Mouse (Mus musculus): Measurements from ENCODE around the gene Cnp. TPM values are rescaled to one million over a fixed set of nuclear protein-coding genes. Genes with fewer than 3 reads are reported as not detected.

The Cnp gene
- polyA plus RNA-seq, 1 experiment from 2014 or later: 22.0 TPM

DNA sequence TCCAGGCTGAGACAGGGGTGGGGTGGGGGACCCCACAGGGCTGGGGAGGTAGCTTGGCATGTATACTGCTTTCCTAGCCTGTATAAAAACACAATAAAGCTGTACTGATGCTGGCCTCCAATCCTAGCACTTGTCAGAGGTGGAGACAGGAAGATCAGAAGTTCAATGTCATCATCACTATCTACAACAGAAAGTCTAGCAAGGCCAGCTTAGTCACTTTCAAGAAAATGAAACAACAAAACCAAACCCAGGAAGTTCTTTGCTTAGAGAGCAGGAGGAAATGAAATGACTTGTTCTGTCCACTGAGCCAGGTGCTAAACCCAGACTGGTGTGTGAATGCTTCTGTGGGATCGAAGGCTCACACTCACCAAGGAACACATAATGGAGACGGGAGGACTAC, 13.8 kb downstream of the Cnp start:
- WGBS: 97% methylated on average over 2 of the region's 2 CpGs
- no peak overlapping the region for H3K4me2 ChIP-seq (ENCODE audit: low read length)
- ATAC-seq (no peak), DNase-seq (ENCODE audit: low spot score) (no peak)
- no peak overlapping the region for H3K27ac ChIP-seq (ENCODE audit: low read depth, low read length)
- H3K27me3 ChIP-seq (replicated peaks; ENCODE audit: control insufficient read depth, insufficient read depth, low read length): no peaks in the 10 kb centered on the region
- H3K4me3 ChIP-seq (ENCODE audit: low read depth, low read length): no peak overlapping the region
- peaks cover 98% of the 10 kb centered on the region for H3K36me3 ChIP-seq (ENCODE audit: control insufficient read depth, insufficient read depth, low read length)
- no peaks in the 10 kb centered on the region for H3K4me1 ChIP-seq (ENCODE audit: control insufficient read depth, insufficient read depth, low read length)
- H3K9me3 ChIP-seq (replicated peaks; ENCODE audit: control insufficient read depth, low read length): no peaks in the 10 kb centered on the region
- no peak overlapping the region for H3K9ac ChIP-seq (ENCODE audit: low read length)

DNA sequence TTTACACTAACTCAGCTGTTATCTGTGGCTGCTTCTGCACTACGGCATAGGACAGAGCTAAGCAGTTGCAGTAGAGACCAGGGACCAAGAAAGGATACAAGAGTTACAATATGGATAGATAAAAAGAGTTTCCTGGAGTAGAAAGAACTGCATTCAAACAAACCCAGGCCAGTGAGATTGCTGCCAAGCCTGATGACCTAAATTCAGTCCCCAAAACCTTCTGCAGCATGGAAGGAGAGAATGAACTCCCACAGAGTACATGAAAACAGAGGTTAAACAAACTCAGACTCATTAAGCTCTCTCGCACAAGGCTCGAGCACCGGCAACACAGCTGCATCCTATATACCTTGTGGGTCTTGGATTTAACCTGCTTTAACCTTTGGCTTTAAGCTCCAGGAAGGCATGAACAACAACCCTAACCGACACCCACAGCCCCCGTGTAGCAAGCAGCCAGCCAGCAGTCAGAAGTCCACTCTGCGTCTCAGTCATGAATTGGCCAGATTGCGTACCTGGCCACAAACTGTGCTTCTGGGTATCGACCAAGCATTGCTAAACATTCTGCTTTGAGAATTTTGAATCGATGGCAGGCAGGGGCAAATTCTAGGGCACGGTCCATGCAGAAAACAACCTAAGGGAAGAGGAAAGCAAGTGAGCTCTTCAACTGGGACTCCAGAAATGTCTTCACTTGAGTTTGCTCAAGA, 17.8 kb downstream of the Cnp start:
- Histone ChIP-seq H3K9me3 (replicated peaks; ENCODE audit: control insufficient read depth, low read length) (no peaks in the 10 kb centered on the region), H3K9ac (ENCODE audit: low read length) (no peak overlapping the region), H3K36me3 (ENCODE audit: control insufficient read depth, insufficient read depth, low read length) (peaks cover 97% of the 10 kb centered on the region), H3K4me3 (ENCODE audit: low read depth, low read length) (no peak overlapping the region), H3K4me1 (ENCODE audit: control insufficient read depth, insufficient read depth, low read length) (no peaks in the 10 kb centered on the region), H3K4me2 (ENCODE audit: low read length) (no peak overlapping the region), H3K27me3 (replicated peaks; ENCODE audit: control insufficient read depth, insufficient read depth, low read length) (no peaks in the 10 kb centered on the region), H3K27ac (ENCODE audit: low read depth, low read length) (no peak overlapping the region)
- 93% methylated on average over 11 of the region's 11 CpGs for WGBS
- DNase-seq (ENCODE audit: low spot score) (no peak), ATAC-seq (no peak)

DNA sequence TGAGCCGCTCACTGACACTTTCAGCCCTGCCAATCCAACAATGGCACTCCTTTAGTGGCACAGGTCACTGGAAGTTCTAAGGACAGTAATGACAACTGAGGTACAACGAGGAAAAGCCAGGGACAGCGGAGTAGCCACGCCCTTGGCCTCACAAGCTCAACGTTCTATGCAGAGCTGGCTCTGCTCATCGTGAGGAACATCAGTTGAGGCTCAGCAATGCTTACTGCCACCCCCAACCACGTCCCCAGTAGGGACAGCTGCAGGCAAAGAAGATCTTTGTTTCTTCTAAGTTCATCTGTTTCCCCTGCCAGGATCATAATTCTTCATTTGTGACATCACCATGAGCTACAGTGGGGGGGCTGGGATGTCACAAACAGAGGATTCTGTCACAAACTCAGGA, 19.9 kb downstream of the Cnp start:
- H3K9ac ChIP-seq (ENCODE audit: low read length): no peak overlapping the region
- no peak for ATAC-seq
- H3K27ac ChIP-seq (ENCODE audit: low read depth, low read length): no peak overlapping the region
- no peaks in the 10 kb centered on the region for H3K4me1 ChIP-seq (ENCODE audit: control insufficient read depth, insufficient read depth, low read length)
- H3K4me2 ChIP-seq (ENCODE audit: low read length): no peak overlapping the region
- no peaks in the 10 kb centered on the region for H3K27me3 ChIP-seq (replicated peaks; ENCODE audit: control insufficient read depth, insufficient read depth, low read length)
- peaks cover 99% of the 10 kb centered on the region for H3K36me3 ChIP-seq (ENCODE audit: control insufficient read depth, insufficient read depth, low read length)
- 90% methylated on average over 7 of the region's 7 CpGs for WGBS
- H3K4me3 ChIP-seq (ENCODE audit: low read depth, low read length): no peak overlapping the region
- no peak for DNase-seq (ENCODE audit: low spot score)
- H3K9me3 ChIP-seq (replicated peaks; ENCODE audit: control insufficient read depth, low read length): no peaks in the 10 kb centered on the region

DNA sequence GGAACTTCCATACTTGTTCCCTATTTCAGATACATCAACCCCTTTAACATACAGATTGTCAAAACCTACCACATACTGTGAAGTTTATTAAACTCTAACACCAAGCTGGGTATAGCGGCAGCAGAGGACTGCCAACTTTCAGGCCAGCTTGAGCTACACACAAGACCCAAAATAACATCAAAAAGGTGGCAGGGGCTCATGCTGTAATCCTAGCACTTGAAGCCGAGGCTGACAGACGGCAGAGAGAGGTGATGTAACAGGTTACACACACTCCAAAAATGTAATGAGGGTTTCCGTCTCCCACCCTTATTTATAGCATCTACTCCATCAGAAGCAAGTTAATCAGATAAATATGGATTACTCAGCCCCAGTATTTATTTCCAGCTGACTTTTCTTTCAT, 20.8 kb downstream of the Cnp start:
- H3K27me3 ChIP-seq (replicated peaks; ENCODE audit: control insufficient read depth, insufficient read depth, low read length): no peaks in the 10 kb centered on the region
- ATAC-seq (no peak), DNase-seq (ENCODE audit: low spot score) (no peak)
- no peaks in the 10 kb centered on the region for H3K9me3 ChIP-seq (replicated peaks; ENCODE audit: control insufficient read depth, low read length)
- no peak overlapping the region for H3K4me3 ChIP-seq (ENCODE audit: low read depth, low read length)
- 77% methylated on average over 4 of the region's 4 CpGs for WGBS
- no peak overlapping the region for H3K27ac ChIP-seq (ENCODE audit: low read depth, low read length)
- no peak overlapping the region for H3K9ac ChIP-seq (ENCODE audit: low read length)
- H3K36me3 ChIP-seq (ENCODE audit: control insufficient read depth, insufficient read depth, low read length): peaks cover 100% of the 10 kb centered on the region
- no peaks in the 10 kb centered on the region for H3K4me1 ChIP-seq (ENCODE audit: control insufficient read depth, insufficient read depth, low read length)
- H3K4me2 ChIP-seq (ENCODE audit: low read length): no peak overlapping the region

DNA sequence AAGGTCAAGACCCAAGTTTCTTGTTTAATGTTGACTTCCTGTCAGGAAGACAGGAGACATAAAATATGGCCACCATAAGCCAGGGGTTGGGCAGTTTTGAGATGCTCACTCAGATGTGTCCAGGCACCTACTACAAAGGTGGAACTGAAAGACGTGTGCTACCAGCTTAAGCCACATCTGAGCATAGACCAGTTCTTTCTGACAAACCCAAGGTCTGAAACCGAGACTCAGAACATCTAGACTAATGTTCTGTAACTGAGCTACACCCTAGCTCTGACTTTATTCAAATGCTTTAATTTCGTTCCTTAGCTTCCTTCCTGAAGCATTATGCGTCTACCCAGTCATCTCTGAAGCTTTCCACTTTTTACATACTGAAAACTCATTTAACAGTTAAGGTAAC, 23.4 kb downstream of the Cnp start:
- H3K4me1 ChIP-seq (ENCODE audit: control insufficient read depth, insufficient read depth, low read length): no peaks in the 10 kb centered on the region
- H3K27ac ChIP-seq (ENCODE audit: low read depth, low read length): no peak overlapping the region
- ATAC-seq (no peak), DNase-seq (ENCODE audit: low spot score) (no peak)
- H3K9ac ChIP-seq (ENCODE audit: low read length): no peak overlapping the region
- H3K4me3 ChIP-seq (ENCODE audit: low read depth, low read length): no peak overlapping the region
- H3K4me2 ChIP-seq (ENCODE audit: low read length): no peak overlapping the region
- peaks cover 89% of the 10 kb centered on the region for H3K36me3 ChIP-seq (ENCODE audit: control insufficient read depth, insufficient read depth, low read length)
- 94% methylated on average over 4 of the region's 4 CpGs for WGBS
- H3K9me3 ChIP-seq (replicated peaks; ENCODE audit: control insufficient read depth, low read length): no peaks in the 10 kb centered on the region
- no peaks in the 10 kb centered on the region for H3K27me3 ChIP-seq (replicated peaks; ENCODE audit: control insufficient read depth, insufficient read depth, low read length)

DNA sequence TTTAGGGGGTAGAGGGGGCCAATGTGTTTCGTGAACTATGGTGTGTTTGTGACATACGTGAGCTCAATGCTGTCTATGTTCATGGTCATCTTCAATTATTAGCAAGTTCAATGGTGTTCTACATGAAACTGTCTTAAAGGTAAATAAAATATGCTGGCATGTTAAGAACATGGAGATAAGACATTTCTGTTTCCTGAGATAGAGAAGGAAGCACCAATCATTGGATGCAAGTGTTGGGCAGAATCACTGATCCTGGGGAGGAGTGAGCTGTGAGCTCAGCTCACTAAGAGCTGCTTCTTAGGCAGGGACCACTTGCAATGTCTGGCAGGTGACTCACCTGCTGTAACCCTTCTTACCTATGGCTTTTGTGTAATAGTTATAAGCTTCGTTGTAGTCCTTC, 26.7 kb downstream of the Cnp start:
- H3K4me2 ChIP-seq (ENCODE audit: low read length): no peak overlapping the region
- no peak overlapping the region for H3K27ac ChIP-seq (ENCODE audit: low read depth, low read length)
- H3K4me3 ChIP-seq (ENCODE audit: low read depth, low read length): no peak overlapping the region
- no peaks in the 10 kb centered on the region for H3K9me3 ChIP-seq (replicated peaks; ENCODE audit: control insufficient read depth, low read length)
- DNase-seq (ENCODE audit: low spot score) (no peak), ATAC-seq (no peak)
- 94% methylated on average over 3 of the region's 3 CpGs for WGBS
- no peaks in the 10 kb centered on the region for H3K4me1 ChIP-seq (ENCODE audit: control insufficient read depth, insufficient read depth, low read length)
- H3K36me3 ChIP-seq (ENCODE audit: control insufficient read depth, insufficient read depth, low read length): peaks cover 56% of the 10 kb centered on the region
- no peak overlapping the region for H3K9ac ChIP-seq (ENCODE audit: low read length)
- H3K27me3 ChIP-seq (replicated peaks; ENCODE audit: control insufficient read depth, insufficient read depth, low read length): no peaks in the 10 kb centered on the region

DNA sequence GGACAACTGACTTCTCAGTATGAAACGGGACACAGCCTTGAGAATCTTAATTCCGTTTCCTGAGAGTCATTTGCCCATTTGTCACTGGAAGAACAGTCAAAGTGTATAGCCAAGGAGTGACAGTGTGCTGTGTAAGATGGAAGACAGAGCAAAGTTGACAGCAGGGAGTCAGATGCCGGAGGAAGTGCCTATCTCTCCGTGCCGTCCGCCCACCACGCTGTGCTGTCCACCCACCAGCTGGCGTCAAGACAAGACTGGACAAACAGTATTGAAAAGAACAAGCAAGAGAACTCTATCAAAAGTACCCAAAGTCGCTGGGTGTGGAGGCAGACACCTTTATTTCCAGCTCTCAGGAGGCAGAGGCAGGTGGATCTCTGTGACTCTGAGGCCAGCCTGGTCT, 28.5 kb downstream of the Cnp start:
- Histone ChIP-seq H3K9me3 (replicated peaks; ENCODE audit: control insufficient read depth, low read length) (no peaks in the 10 kb centered on the region), H3K9ac (ENCODE audit: low read length) (no peak overlapping the region), H3K4me3 (ENCODE audit: low read depth, low read length) (no peak overlapping the region), H3K36me3 (ENCODE audit: control insufficient read depth, insufficient read depth, low read length) (peaks cover 39% of the 10 kb centered on the region), H3K4me1 (ENCODE audit: control insufficient read depth, insufficient read depth, low read length) (no peaks in the 10 kb centered on the region), H3K27me3 (replicated peaks; ENCODE audit: control insufficient read depth, insufficient read depth, low read length) (no peaks in the 10 kb centered on the region), H3K4me2 (ENCODE audit: low read length) (no peak overlapping the region), H3K27ac (ENCODE audit: low read depth, low read length) (no peak overlapping the region)
- no peak for DNase-seq (ENCODE audit: low spot score)
- WGBS: 94% methylated on average over 9 of the region's 9 CpGs
- no peak for ATAC-seq

DNA sequence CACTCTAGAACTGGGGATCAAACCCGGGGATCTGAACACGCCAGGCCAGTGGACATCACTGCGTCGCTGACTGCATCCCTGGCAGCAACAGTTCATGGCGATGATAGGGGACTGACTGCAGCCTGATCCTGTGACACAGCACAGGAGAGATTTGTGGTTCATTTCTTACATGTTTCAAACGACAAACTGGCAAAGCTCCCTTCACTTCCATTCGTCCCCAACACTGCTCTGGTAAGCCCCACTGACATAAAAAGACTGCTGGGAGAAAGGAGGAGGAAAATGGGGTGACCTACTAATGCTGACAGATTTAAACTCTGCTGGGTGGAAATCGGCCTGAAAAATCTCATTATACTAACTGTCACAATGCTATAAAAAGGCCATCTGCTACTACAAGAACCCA, 29.1 kb downstream of the Cnp start:
- H3K27ac ChIP-seq (ENCODE audit: low read depth, low read length): no peak overlapping the region
- H3K9ac ChIP-seq (ENCODE audit: low read length): no peak overlapping the region
- DNase-seq (ENCODE audit: low spot score) (no peak), ATAC-seq (no peak)
- H3K4me2 ChIP-seq (ENCODE audit: low read length): no peak overlapping the region
- no peaks in the 10 kb centered on the region for H3K9me3 ChIP-seq (replicated peaks; ENCODE audit: control insufficient read depth, low read length)
- H3K36me3 ChIP-seq (ENCODE audit: control insufficient read depth, insufficient read depth, low read length): peaks cover 39% of the 10 kb centered on the region
- no peaks in the 10 kb centered on the region for H3K27me3 ChIP-seq (replicated peaks; ENCODE audit: control insufficient read depth, insufficient read depth, low read length)
- WGBS: 85% methylated on average over 8 of the region's 8 CpGs
- H3K4me1 ChIP-seq (ENCODE audit: control insufficient read depth, insufficient read depth, low read length): no peaks in the 10 kb centered on the region
- H3K4me3 ChIP-seq (ENCODE audit: low read depth, low read length): no peak overlapping the region

DNA sequence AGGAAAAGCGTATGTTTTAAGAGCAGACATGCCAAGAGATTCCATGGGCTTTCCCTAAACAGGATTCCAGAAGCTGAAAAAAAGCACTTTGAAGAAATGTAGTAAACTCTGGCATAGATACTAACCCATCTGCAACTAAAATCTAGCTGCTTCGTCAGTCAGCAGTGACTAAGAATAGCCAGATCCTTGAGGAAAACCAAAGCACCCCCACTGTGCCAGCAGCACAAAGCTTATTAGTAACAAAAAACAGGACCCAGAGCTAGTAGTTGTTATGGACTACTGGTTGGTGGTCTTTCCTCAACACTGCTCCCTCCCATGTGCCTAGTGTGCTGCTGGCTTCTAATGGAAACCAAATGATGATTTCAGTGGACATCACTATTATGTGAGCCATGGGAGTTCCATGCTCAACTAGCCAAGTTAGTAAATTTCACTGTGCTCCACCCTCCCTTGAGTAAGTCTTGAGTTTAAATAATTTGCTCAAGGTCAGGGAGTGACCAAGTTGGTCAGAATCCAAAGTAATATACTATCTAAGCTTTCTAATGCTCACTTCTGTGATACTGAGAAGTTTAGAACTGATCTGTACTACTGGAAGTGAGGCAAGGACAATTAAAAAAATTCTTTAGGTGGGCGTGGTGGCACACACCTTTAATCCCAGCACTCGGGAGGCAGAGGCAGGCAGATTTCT, 29.8 kb downstream of the Cnp start:
- H3K27ac ChIP-seq (ENCODE audit: low read depth, low read length): no peak overlapping the region
- ATAC-seq (no peak), DNase-seq (ENCODE audit: low spot score) (peak; percentile 38)
- H3K4me2 ChIP-seq (ENCODE audit: low read length): no peak overlapping the region
- WGBS: 72% methylated on average over 4 of the region's 4 CpGs
- H3K9ac ChIP-seq (ENCODE audit: low read length): no peak overlapping the region
- H3K9me3 ChIP-seq (replicated peaks; ENCODE audit: control insufficient read depth, low read length): no peaks in the 10 kb centered on the region
- H3K27me3 ChIP-seq (replicated peaks; ENCODE audit: control insufficient read depth, insufficient read depth, low read length): no peaks in the 10 kb centered on the region
- H3K36me3 ChIP-seq (ENCODE audit: control insufficient read depth, insufficient read depth, low read length): peaks cover 35% of the 10 kb centered on the region
- no peak overlapping the region for H3K4me3 ChIP-seq (ENCODE audit: low read depth, low read length)
- no peaks in the 10 kb centered on the region for H3K4me1 ChIP-seq (ENCODE audit: control insufficient read depth, insufficient read depth, low read length)
